Mouse (Mus musculus): ENCODE results near the gene Rassf4.

GRCm38 (mm10) chr6:116717851-116718250, 44.1 kb upstream of the Rassf4 start:
- TF ChIP-seq GATA1 (IDR thresholded peaks at IDR 0.05; ENCODE audit: borderline replicate concordance, low read length), result no peak
- no peak for TF ChIP-seq FLI1 (IDR thresholded peaks at IDR 0.05; ENCODE audit: low read length)
